Mouse (Mus musculus): ENCODE data around the gene Cdc6. TPM values are rescaled to one million over a fixed set of nuclear protein-coding genes. Genes with fewer than 3 reads are reported as not detected.
"Not testable (repeated sequence)": the region's sequence is repeated elsewhere in the genome, so short reads cannot be mapped to it uniquely, and the experiment has no call there.

Cdc6 gene
- total and polyA plus RNA-seq, 3 experiments, result 0.13 to 0.32 (median 0.14) TPM

GRCm38 (mm10) chr11:98919009-98919408, 11.4 kb downstream of the Cdc6 start:
- WGBS, result 76% methylated on average over 11 of the region's 11 CpGs
- DNase-seq, result no peak
- Histone ChIP-seq H3K9ac (ENCODE audit: low read depth, low read length) (peak overlapping the region; percentile 27), H3K27ac (peak overlapping the region; percentile 51), H3K27me3 (ENCODE audit: control insufficient read depth, insufficient read depth, low read length) (no peaks in the 10 kb centered on the region), H3K36me3 (ENCODE audit: control insufficient read depth, insufficient read depth, low read length) (no peaks in the 10 kb centered on the region), H3K4me3 (no peak overlapping the region; the same call in 1 of the 2 replicates), H3K4me1 (ENCODE audit: control insufficient read depth, insufficient read depth, low read length) (peaks cover 20% of the 10 kb centered on the region), H3K79me2 (replicated peaks; ENCODE audit: control insufficient read depth, insufficient read depth, low read length) (no peaks in the 10 kb centered on the region)
- TF ChIP-seq POLR2A (IDR thresholded peaks at IDR 0.05; ENCODE audit: insufficient read depth, low read depth, low read length) (no peak), EP300 (IDR thresholded peaks at IDR 0.05; ENCODE audit: insufficient read depth, low read depth, low read length) (no peak), CTCF (IDR thresholded peaks at IDR 0.05) (no peak)
- intact Hi-C loops (cut with DNase I), result no loop called here

GRCm38 (mm10) chr11:98921813-98922212, 14.2 kb downstream of the Cdc6 start:
- peaks cover 24% of the 10 kb centered on the region for H3K4me1 ChIP-seq (ENCODE audit: control insufficient read depth, insufficient read depth, low read length)
- TF ChIP-seq CTCF (IDR thresholded peaks at IDR 0.05) (peak; percentile 41; the same call in 1 of the 2 replicates), EP300 (IDR thresholded peaks at IDR 0.05; ENCODE audit: insufficient read depth, low read depth, low read length) (0 out of 2 replicates have a peak, but pooled peaks have one; percentile 19)
- peak; percentile 49 to 56 for DNase-seq
- intact Hi-C loops (cut with DNase I), result loop anchor here (1.0 to 5.0 kb wide), 3 partner anchors 50 to 200 kb away; partner anchors contain the start of gene Igfbp4
- WGBS, result 33% methylated on average over 15 of the region's 15 CpGs
- not testable (repeated sequence) for H3K27ac ChIP-seq; H3K36me3 ChIP-seq (ENCODE audit: control insufficient read depth, insufficient read depth, low read length); H3K9ac ChIP-seq (ENCODE audit: low read depth, low read length); H3K27me3 ChIP-seq (ENCODE audit: control insufficient read depth, insufficient read depth, low read length); H3K79me2 ChIP-seq (replicated peaks; ENCODE audit: control insufficient read depth, insufficient read depth, low read length); H3K4me3 ChIP-seq

GRCm38 (mm10) chr11:98922307-98922706, 14.7 kb downstream of the Cdc6 start:
- peak; percentile 63 to 80 for DNase-seq
- H3K4me3 ChIP-seq; H3K27me3 ChIP-seq (ENCODE audit: control insufficient read depth, insufficient read depth, low read length); H3K27ac ChIP-seq; H3K79me2 ChIP-seq (replicated peaks; ENCODE audit: control insufficient read depth, insufficient read depth, low read length); H3K9ac ChIP-seq (ENCODE audit: low read depth, low read length); H3K36me3 ChIP-seq (ENCODE audit: control insufficient read depth, insufficient read depth, low read length): not testable (repeated sequence)
- WGBS, result 34% methylated on average over 10 of the region's 10 CpGs
- TF ChIP-seq CTCF (IDR thresholded peaks at IDR 0.05) (peak; percentile 73), EP300 (IDR thresholded peaks at IDR 0.05; ENCODE audit: insufficient read depth, low read depth, low read length) (peak; percentile 73)
- intact Hi-C loops (cut with DNase I), result loop anchor here (1.0 to 5.0 kb wide), 3 partner anchors 50 to 200 kb away; partner anchors contain the start of gene Igfbp4
- peaks cover 23% of the 10 kb centered on the region for H3K4me1 ChIP-seq (ENCODE audit: control insufficient read depth, insufficient read depth, low read length)

DNA sequence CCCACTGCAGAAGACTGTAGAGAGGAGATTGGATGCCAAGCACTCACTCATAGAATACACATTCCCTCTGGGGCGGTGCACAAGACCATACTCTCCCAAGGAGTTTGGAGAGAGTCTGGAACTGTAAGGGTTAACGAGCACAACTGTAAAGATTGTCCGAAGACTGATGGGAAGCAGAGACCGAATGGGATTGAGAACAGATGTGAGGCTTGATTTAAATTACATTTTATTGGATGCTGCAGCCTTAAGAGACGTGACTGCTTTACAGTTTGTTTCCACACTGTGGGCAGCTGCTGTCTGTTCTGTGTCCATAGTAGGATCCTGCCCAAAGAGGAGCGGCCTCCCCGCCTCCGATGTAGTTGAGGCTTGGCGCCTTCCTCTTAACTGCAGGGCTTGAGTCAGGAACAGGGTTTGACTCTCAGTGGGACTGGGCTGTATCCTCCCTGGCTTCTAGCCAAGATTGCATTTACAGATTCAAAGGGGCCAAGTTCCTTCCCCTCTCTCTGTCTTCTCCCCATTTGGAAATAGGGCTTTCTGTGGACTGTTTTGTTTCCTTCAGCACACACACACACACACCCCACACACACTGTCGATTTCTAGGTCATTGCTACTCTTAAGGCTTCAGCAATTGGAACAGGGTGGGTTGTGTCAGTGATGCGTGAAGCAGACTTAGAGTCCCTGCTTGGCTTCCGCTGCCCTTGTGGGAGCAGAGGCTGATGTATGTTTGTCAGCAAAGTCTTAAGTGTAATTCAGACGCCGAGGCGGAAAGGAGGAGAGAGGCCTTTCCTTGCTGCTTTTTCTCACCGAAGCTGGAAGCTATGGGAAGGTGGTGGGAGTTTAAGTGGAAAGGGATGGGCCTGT, 15.5 kb downstream of the Cdc6 start:
- not testable (repeated sequence) for H3K4me3 ChIP-seq; H3K79me2 ChIP-seq (replicated peaks; ENCODE audit: control insufficient read depth, insufficient read depth, low read length); H3K9ac ChIP-seq (ENCODE audit: low read depth, low read length); H3K36me3 ChIP-seq (ENCODE audit: control insufficient read depth, insufficient read depth, low read length); H3K27ac ChIP-seq; H3K27me3 ChIP-seq (ENCODE audit: control insufficient read depth, insufficient read depth, low read length)
- DNase-seq, result peak in 1 of 2 experiments; percentile 49
- WGBS, result 45% methylated on average over 16 of the region's 16 CpGs
- intact Hi-C loops (cut with DNase I), result loop anchor here (1.0 to 5.0 kb wide), 3 partner anchors 49 to 199 kb away; partner anchors contain the start of gene Igfbp4
- peaks cover 19% of the 10 kb centered on the region for H3K4me1 ChIP-seq (ENCODE audit: control insufficient read depth, insufficient read depth, low read length)

DNA sequence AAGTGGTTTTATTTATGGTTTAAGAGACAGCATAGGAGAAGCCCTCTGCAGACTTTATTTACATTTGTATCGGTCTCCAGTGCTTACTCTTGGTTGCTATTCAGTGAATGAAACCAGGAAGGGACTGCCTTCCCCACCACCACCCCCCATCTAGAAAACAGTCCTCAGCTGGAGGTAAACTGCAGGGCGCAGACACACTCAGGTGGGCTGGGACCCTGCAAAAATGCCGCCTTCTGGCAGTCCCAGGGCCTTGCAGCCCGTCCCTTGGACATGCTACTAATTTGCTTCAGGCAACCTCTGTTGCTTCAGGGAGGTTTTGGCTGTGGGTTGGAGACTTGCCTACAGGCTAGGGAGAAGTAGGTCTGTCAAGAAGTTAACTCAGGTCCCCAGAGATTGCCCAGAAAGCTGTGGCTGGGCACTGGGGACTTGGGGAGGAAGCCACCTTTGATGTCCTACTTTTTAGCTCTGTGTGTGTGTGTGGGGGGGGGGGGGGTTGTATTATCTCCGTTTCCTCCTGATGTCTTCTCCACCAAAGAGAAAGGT, 17.1 kb downstream of the Cdc6 start:
- H3K9ac ChIP-seq (ENCODE audit: low read depth, low read length), result no peak overlapping the region
- no peaks in the 10 kb centered on the region for H3K36me3 ChIP-seq (ENCODE audit: control insufficient read depth, insufficient read depth, low read length)
- no peak for DNase-seq
- 75% methylated on average over 5 of the region's 5 CpGs for WGBS
- no peaks in the 10 kb centered on the region for H3K79me2 ChIP-seq (replicated peaks; ENCODE audit: control insufficient read depth, insufficient read depth, low read length)
- no peak overlapping the region for H3K4me3 ChIP-seq
- intact Hi-C loops (cut with DNase I), result loop anchor here (5.0 kb wide), 3 partner anchors 118 to 223 kb away; partner anchors contain the start of gene Igfbp4
- TF ChIP-seq EP300 (IDR thresholded peaks at IDR 0.05; ENCODE audit: insufficient read depth, low read depth, low read length), result no peak
- TF ChIP-seq CTCF (IDR thresholded peaks at IDR 0.05), result no peak
- no peak for TF ChIP-seq POLR2A (IDR thresholded peaks at IDR 0.05; ENCODE audit: insufficient read depth, low read depth, low read length)
- peaks cover 20% of the 10 kb centered on the region for H3K4me1 ChIP-seq (ENCODE audit: control insufficient read depth, insufficient read depth, low read length)
- H3K27ac ChIP-seq, result no peak overlapping the region
- no peaks in the 10 kb centered on the region for H3K27me3 ChIP-seq (ENCODE audit: control insufficient read depth, insufficient read depth, low read length)

GRCm38 (mm10) chr11:98925265-98925721, 17.7 kb downstream of the Cdc6 start:
- Histone ChIP-seq H3K9ac (ENCODE audit: low read depth, low read length) (no peak overlapping the region), H3K4me1 (ENCODE audit: control insufficient read depth, insufficient read depth, low read length) (peaks cover 24% of the 10 kb centered on the region), H3K79me2 (replicated peaks; ENCODE audit: control insufficient read depth, insufficient read depth, low read length) (no peaks in the 10 kb centered on the region), H3K36me3 (ENCODE audit: control insufficient read depth, insufficient read depth, low read length) (no peaks in the 10 kb centered on the region), H3K4me3 (no peak overlapping the region), H3K27me3 (ENCODE audit: control insufficient read depth, insufficient read depth, low read length) (no peaks in the 10 kb centered on the region), H3K27ac (no peak overlapping the region)
- peak in 1 of 2 experiments; percentile 28 for DNase-seq
- no peak for TF ChIP-seq CTCF (IDR thresholded peaks at IDR 0.05)
- TF ChIP-seq POLR2A (IDR thresholded peaks at IDR 0.05; ENCODE audit: insufficient read depth, low read depth, low read length), result no peak
- TF ChIP-seq EP300 (IDR thresholded peaks at IDR 0.05; ENCODE audit: insufficient read depth, low read depth, low read length), result no peak
- intact Hi-C loops (cut with DNase I), result loop anchor here (5.0 kb wide), 1 partner anchor 222 kb away; no protein-coding TSS in a partner anchor
- WGBS, result 37% methylated on average over 10 of the region's 10 CpGs

All from heart, adult 2 months (tissue).